Mouse (Mus musculus) myocyte (in vitro differentiated cells): ENCODE measurements around the gene Nxph4. TPM values are rescaled to one million over a fixed set of nuclear protein-coding genes. Genes with fewer than 3 reads are reported as not detected.

Experiments
- H3K27me3 ChIP-seq: one replicate; pipeline ENCODE4 v1.6.1; 2011; ENCODE audit not compliant: control insufficient read depth, insufficient read depth, insufficient read length
- H3K36me3 ChIP-seq: one replicate; pipeline ENCODE4 v1.6.1; 2011; ENCODE audit not compliant: control insufficient read depth, insufficient read depth
- H3K4me2 ChIP-seq: one replicate; pipeline ENCODE4 v1.6.1; 2011; ENCODE audit warnings: low read depth, control low read depth
- H3K4me3 ChIP-seq: one replicate; pipeline ENCODE4 v1.5.1; 2011; ENCODE audit warnings: mild to moderate bottlenecking, control low read depth, moderate library complexity
- H3K79me2 ChIP-seq: one replicate; pipeline ENCODE4 v1.6.1; 2011; ENCODE audit not compliant: control insufficient read depth, insufficient read depth
- H3ac ChIP-seq: one replicate; pipeline ENCODE4 v1.6.1; 2011; ENCODE audit not compliant: control insufficient read depth, insufficient read length
- CEBPB ChIP-seq: IDR thresholded peaks from 2 replicates; pipeline ENCODE4 v1.6.1; 2011; ENCODE audit warnings: mild to moderate bottlenecking, moderate library complexity; ENCODE audit not compliant: poor library complexity, insufficient read depth, severe bottlenecking
- E2F4 ChIP-seq: IDR thresholded peaks from one replicate; pipeline ENCODE4 v1.6.1; 2011; ENCODE audit warnings: mild to moderate bottlenecking, control low read depth, moderate library complexity; ENCODE audit not compliant: insufficient read depth
- MAX ChIP-seq: IDR thresholded peaks from one replicate; pipeline ENCODE4 v1.6.1; 2011; ENCODE audit warnings: low read depth, mild to moderate bottlenecking, control low read depth
- MYOD1 ChIP-seq, 3 experiments: IDR thresholded peaks; one replicate each; pipeline ENCODE4 v1.6.1; 2011; ENCODE audit warnings: control low read depth in 2 of 3, low read depth in 2 of 3, mild to moderate bottlenecking in 2 of 3, moderate library complexity in 1 of 3; ENCODE audit not compliant: insufficient read length in 2 of 3, control insufficient read depth in 1 of 3
- MYOG ChIP-seq, 3 experiments: IDR thresholded peaks; one replicate each; pipeline ENCODE4 v1.6.1; 2011; ENCODE audit warnings: control low read depth in 2 of 3, low read depth in 2 of 3, mild to moderate bottlenecking in 2 of 3; ENCODE audit not compliant: insufficient read length in 2 of 3, control insufficient read depth in 1 of 3, insufficient read depth in 1 of 3
- POLR2A ChIP-seq: IDR thresholded peaks from one replicate; pipeline ENCODE4 v1.6.1; 2011; ENCODE audit warnings: low read depth, mild to moderate bottlenecking, control low read depth, moderate library complexity; ENCODE audit not compliant: insufficient read length
- POLR2AphosphoS2 ChIP-seq: IDR thresholded peaks from one replicate; pipeline ENCODE4 v1.6.1; 2011; ENCODE audit warnings: low read depth, control low read depth; ENCODE audit not compliant: insufficient read length
- REST ChIP-seq: IDR thresholded peaks from one replicate; pipeline ENCODE4 v1.6.1; 2011; ENCODE audit warnings: mild to moderate bottlenecking, control low read depth, moderate library complexity; ENCODE audit not compliant: insufficient read depth, insufficient read length
- SRF ChIP-seq: IDR thresholded peaks from one replicate; pipeline ENCODE4 v1.6.1; 2011; ENCODE audit warnings: low read depth; ENCODE audit not compliant: control insufficient read depth, insufficient read length
- TCF12 ChIP-seq: IDR thresholded peaks from one replicate; pipeline ENCODE4 v1.6.1; 2011; ENCODE audit warnings: mild to moderate bottlenecking, control low read depth; ENCODE audit not compliant: poor library complexity, insufficient read depth, severe bottlenecking
- TCF3 ChIP-seq: IDR thresholded peaks from one replicate; pipeline ENCODE4 v1.6.1; 2011; ENCODE audit warnings: low read depth, control low read depth; ENCODE audit not compliant: insufficient read length
- USF1 ChIP-seq: IDR thresholded peaks from one replicate; pipeline ENCODE4 v1.6.1; 2011; ENCODE audit warnings: low read depth, mild to moderate bottlenecking, control low read depth, moderate library complexity
- polyA plus RNA-seq: library from polyadenylated mRNA; unstranded; fragments of >200 nt; fragmentation: generic; extraction: Trizol; gene quantifications from one replicate; pipeline ENCODE4 v1.2.1, GENCODE M21; 2012; ENCODE audit warnings: missing spikeins

Gene Nxph4
- polyA plus RNA-seq, result 3.9 TPM

DNA sequence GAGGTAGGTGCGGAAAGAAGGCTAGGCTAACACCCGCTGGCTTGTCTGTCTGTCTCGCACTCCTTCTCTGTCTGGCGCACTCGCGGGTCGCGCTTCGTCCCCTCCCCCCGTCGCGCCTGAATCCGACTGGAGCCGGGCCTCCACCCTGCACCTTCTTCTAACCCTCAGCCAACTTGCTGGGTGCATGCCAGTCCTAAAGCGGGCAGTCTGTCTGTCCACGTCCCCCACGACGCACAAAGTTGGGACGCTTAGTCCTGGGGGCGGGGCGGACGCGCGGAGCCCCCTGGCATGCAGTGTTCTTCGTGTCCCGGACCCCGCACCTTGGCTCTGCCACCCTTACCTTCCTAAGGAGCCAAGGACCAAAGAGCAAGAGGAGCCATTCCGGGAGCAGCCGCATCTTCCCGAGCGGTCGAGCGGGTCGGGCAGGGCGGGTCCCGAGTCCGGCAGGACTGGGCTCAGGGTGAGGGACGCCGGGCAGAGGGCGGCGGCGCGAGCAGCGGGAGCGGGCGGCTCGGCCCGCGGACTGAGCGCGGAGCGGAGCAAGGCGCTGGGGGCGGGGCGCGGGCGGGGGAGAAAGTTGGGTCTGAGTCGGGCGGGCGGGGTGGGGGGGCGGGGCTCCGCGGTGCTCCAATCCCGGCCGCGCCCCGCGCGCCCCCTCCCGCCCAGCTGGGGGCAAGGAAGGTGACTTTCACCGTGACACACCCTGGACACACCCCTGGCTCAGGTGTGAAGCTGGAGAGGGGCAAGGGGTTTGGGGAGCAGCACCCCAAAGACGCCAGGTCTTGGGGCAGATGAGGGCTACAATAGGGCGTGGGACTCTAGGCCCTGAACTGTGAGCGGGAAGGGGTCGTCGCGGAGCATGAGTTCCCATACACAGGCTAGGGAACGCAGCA is at the start of gene Nxph4:
Gene Nxph4, minus strand, starts transcription at position 524 of the 893 bp plus-strand sequence.
- Histone ChIP-seq H3K4me3 (peak within 1 kb of the TSS; percentile 15), H3ac (peak within 1 kb of the TSS; percentile 30), H3K4me2 (peak within 1 kb of the TSS; percentile 96), H3K36me3 (no peaks in the 10 kb centered on the region), H3K79me2 (no peaks in the 10 kb centered on the region), H3K27me3 (peaks cover 40% of the 10 kb centered on the region)
- TF ChIP-seq USF1, result no peak
- TF ChIP-seq TCF12, result no peak
- TF ChIP-seq POLR2A, result peak; percentile 58

- Histone ChIP-seq H3K27me3 (no peaks in the 10 kb centered on the region), H3K79me2 (no peaks in the 10 kb centered on the region), H3K4me2 (no peak overlapping the region), H3K4me3 (no peak overlapping the region), H3ac (no peak overlapping the region), H3K36me3 (peaks cover 50% of the 10 kb centered on the region)
- TF ChIP-seq MAX (no peak), TCF3 (no peak), POLR2A (no peak), E2F4 (no peak), TCF12 (no peak), SRF (no peak), USF1 (no peak), REST (no peak), MYOG (IDR thresholded peaks at IDR 0.05; ENCODE audit: control insufficient read depth in 1 of 3, insufficient read depth in 1 of 3, insufficient read length in 2 of 3, low read depth in 2 of 3) (peak in 1 of 3 experiments; percentile 77), CEBPB (no peak), MYOD1 (IDR thresholded peaks at IDR 0.05; ENCODE audit: control insufficient read depth in 1 of 3, insufficient read length in 2 of 3, low read depth in 2 of 3) (peak in 2 of 3 experiments; percentile 11 to 72), POLR2AphosphoS2 (no peak)
These were observed 49.3 kb upstream of the Nxph4 start for GRCm38 (mm10) chr10:127583649-127584048.

DNA sequence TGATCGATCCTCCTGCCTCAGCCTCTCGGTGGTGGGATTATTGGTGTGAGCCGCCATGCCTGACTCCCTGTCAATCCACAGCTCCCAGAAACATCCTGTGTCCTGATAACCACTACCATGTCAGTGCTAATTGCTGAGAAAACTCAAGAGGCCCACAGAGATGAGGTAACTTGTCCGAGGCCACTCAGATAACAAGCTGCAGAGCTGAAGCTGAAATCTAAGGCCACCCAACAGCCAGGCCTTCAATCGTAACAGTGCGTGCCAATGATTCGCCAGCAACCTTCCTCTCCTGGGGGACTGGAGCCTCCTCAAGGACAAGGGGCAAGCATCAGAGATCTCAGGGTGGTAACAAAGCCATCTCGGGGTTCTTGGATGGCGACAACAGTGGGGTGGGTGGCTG is 46.9 kb upstream of the Nxph4 start:
- no peak overlapping the region for H3K4me2 ChIP-seq
- TF ChIP-seq USF1, result no peak
- TF ChIP-seq E2F4, result no peak
- no peak for TF ChIP-seq POLR2A
- TF ChIP-seq SRF, result no peak
- TF ChIP-seq REST, result no peak
- TF ChIP-seq CEBPB, result no peak
- TF ChIP-seq TCF12, result no peak
- no peak for TF ChIP-seq MYOD1 (IDR thresholded peaks at IDR 0.05; ENCODE audit: control insufficient read depth in 1 of 3, insufficient read length in 2 of 3, low read depth in 2 of 3)
- no peak for TF ChIP-seq MYOG (IDR thresholded peaks at IDR 0.05; ENCODE audit: control insufficient read depth in 1 of 3, insufficient read depth in 1 of 3, insufficient read length in 2 of 3, low read depth in 2 of 3)
- TF ChIP-seq POLR2AphosphoS2, result no peak
- no peak for TF ChIP-seq MAX
- no peak for TF ChIP-seq TCF3
- no peaks in the 10 kb centered on the region for H3K27me3 ChIP-seq
- H3K79me2 ChIP-seq, result no peaks in the 10 kb centered on the region
- no peak overlapping the region for H3K4me3 ChIP-seq
- H3K36me3 ChIP-seq, result peaks cover 44% of the 10 kb centered on the region
- H3ac ChIP-seq, result no peak overlapping the region

GRCm38 (mm10) chr10:127577982-127578381 is 43.6 kb upstream of the Nxph4 start:
- Histone ChIP-seq H3K4me3 (no peak overlapping the region), H3ac (no peak overlapping the region), H3K36me3 (peaks cover 54% of the 10 kb centered on the region), H3K27me3 (no peaks in the 10 kb centered on the region), H3K79me2 (peaks cover 2% of the 10 kb centered on the region), H3K4me2 (no peak overlapping the region)
- TF ChIP-seq TCF3, result no peak
- TF ChIP-seq MYOD1 (IDR thresholded peaks at IDR 0.05; ENCODE audit: control insufficient read depth in 1 of 3, insufficient read length in 2 of 3, low read depth in 2 of 3), result no peak

DNA sequence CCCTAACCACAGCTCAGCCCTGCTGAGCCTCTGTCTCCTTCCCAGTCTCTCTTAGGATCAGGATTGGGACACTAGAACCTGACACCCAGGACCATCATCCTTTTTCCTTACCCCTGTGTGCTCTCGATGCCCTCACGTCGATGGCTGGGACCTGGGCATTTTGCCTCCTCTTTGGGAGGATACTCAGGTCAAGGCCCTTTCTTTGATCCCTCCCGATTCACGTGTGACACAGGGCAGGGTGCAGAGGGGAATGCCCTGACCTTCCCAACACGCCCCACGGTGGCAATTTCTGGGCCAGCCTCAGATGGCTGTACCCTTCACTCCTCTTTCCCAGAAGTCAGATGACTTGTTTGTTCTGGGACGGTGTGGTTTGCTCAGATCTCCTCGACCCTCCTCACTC is 42.8 kb upstream of the Nxph4 start:
- H3ac ChIP-seq, result no peak overlapping the region

More for the DNA sequence above, 42.8 kb upstream of the Nxph4 start:
- H3K36me3 ChIP-seq, result peaks cover 58% of the 10 kb centered on the region
- H3K4me3 ChIP-seq, result no peak overlapping the region
- peaks cover 2% of the 10 kb centered on the region for H3K79me2 ChIP-seq
- H3K4me2 ChIP-seq, result no peak overlapping the region
- H3K27me3 ChIP-seq, result no peaks in the 10 kb centered on the region
- no peak for TF ChIP-seq E2F4
- no peak for TF ChIP-seq SRF
- TF ChIP-seq REST, result no peak
- no peak for TF ChIP-seq TCF3
